Mouse (Mus musculus) R1 (cell line): ENCODE measurements around the gene Aplf.

Source experiments
- DNase-seq: peaks from one replicate; pipeline ENCODE4 v3.0.0-alpha.2; 2018; ENCODE audit warnings: low read depth, low spot score

Gene Aplf

GRCm38 (mm10) chr6:87671771-87672517 is at the start of gene Aplf:
Aplf (minus strand) TSS chr6:87672193.
- DNase-seq = peak; percentile 100

GRCm38 (mm10) chr6:87714091-87714490 is 42.1 kb upstream of the Aplf start:
- DNase-seq = no peak

GRCm38 (mm10) chr6:87712311-87712710 is 40.3 kb upstream of the Aplf start:
- DNase-seq = no peak

GRCm38 (mm10) chr6:87706246-87706645 is 34.3 kb upstream of the Aplf start:
- peak; percentile 57 for DNase-seq

- DNase-seq = no peak
These were observed 24.6 kb upstream of the Aplf start for GRCm38 (mm10) chr6:87696544-87696943.

GRCm38 (mm10) chr6:87695947-87696346 is 24.0 kb upstream of the Aplf start:
- no peak for DNase-seq

- no peak for DNase-seq
These were observed 8.4 kb upstream of the Aplf start for GRCm38 (mm10) chr6:87680418-87680817.

GRCm38 (mm10) chr6:87672661-87673060 is 668 bp upstream of the Aplf start:
- no peak for DNase-seq

GRCm38 (mm10) chr6:87671353-87671752 is 640 bp downstream of the Aplf start:
- no peak for DNase-seq

GRCm38 (mm10) chr6:87669894-87670588 is 2.0 kb downstream of the Aplf start:
- peak; percentile 69 for DNase-seq

GRCm38 (mm10) chr6:87668733-87669132 is 3.3 kb downstream of the Aplf start:
- no peak for DNase-seq

- DNase-seq = peak; percentile 50
These were observed 4.2 kb downstream of the Aplf start for GRCm38 (mm10) chr6:87667804-87668203.

- no peak for DNase-seq
These were observed 8.5 kb downstream of the Aplf start for GRCm38 (mm10) chr6:87663445-87663844.

- DNase-seq = no peak
These were observed 9.8 kb downstream of the Aplf start for GRCm38 (mm10) chr6:87662197-87662596.

GRCm38 (mm10) chr6:87661707-87662106 is 10.3 kb downstream of the Aplf start:
- DNase-seq = no peak

- no peak for DNase-seq
These were observed 13.2 kb downstream of the Aplf start for GRCm38 (mm10) chr6:87658816-87659215.

- no peak for DNase-seq
These were observed 17.9 kb downstream of the Aplf start for GRCm38 (mm10) chr6:87653904-87654638.

GRCm38 (mm10) chr6:87653478-87653877 is 18.5 kb downstream of the Aplf start:
- DNase-seq = no peak

GRCm38 (mm10) chr6:87652670-87653069 is 19.3 kb downstream of the Aplf start:
- DNase-seq = no peak

GRCm38 (mm10) chr6:87651787-87652186 is 20.2 kb downstream of the Aplf start:
- DNase-seq = no peak

- no peak for DNase-seq
These were observed 33.8 kb downstream of the Aplf start for GRCm38 (mm10) chr6:87638134-87638660.

GRCm38 (mm10) chr6:87632176-87632575 is 39.8 kb downstream of the Aplf start:
- DNase-seq = peak; percentile 72
